ENCODE assay signal across 10 mouse cellular contexts in the genomic region with DNA sequence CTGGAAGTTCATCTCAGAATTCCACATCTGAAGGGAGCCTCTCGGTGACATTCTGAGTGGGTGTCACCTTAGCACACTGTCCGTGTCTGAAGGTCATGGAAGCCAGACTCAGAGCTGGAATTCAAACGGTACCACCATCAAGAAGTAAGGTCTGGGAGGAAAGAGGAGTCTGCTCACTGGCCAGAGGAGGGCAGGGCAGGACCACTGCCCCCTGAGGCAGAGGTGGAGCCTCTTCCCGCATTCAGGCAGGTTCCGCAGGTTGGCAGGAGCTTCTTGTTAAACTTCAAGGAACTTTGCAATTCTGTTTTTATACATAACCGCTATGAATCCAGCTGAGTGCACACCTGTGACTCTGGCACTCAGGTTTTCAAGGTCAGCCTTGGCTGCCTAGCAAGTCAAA.
DNase-seq lines count a peak whose midpoint lies in the region; ATAC-seq and TF ChIP-seq lines count a peak whose summit lies in the region.
"Had no signal": no experiment of that assay in that cellular context is flagged by ENCODE, and none has a peak within 500 bp of the region (broad histone marks: within the 10 kb centered on the region; RNA-seq: fewer than 3 reads in every experiment).

No protein-coding gene starts in this region.

- no peaks in the 10 kb centered on the region for H3K36me3 ChIP-seq in heart, embryonic 16.5 days (ENCODE audit: control insufficient read depth, insufficient read depth)
- H3K36me3 ChIP-seq in ES-Bruce4 (ENCODE audit: control insufficient read depth, insufficient read depth, low read length, poor library complexity, severe bottlenecking) = no peaks in the 10 kb centered on the region
- no peaks in the 10 kb centered on the region for H3K36me3 ChIP-seq in limb, embryonic 10.5 days
- H3K36me3 ChIP-seq: embryonic facial prominence, embryonic 15.5 days had no signal

- H3K27ac ChIP-seq in heart, embryonic 16.5 days (ENCODE audit: low read length) = peak overlapping the region; percentile 24
- H3K27ac ChIP-seq in ES-Bruce4 (ENCODE audit: insufficient read depth, low read length) = no peak overlapping the region
- no peak overlapping the region for H3K27ac ChIP-seq in limb, embryonic 10.5 days
- H3K27ac ChIP-seq: embryonic facial prominence, embryonic 15.5 days had no signal

- no peak for TF ChIP-seq EP300 in ES-Bruce4 (IDR thresholded peaks at IDR 0.05; ENCODE audit: insufficient read depth, low read depth, low read length)

- TF ChIP-seq CTCF in ES-Bruce4 (IDR thresholded peaks at IDR 0.05; ENCODE audit: low read depth, low read length) = peak; percentile 64

- no peak overlapping the region for H3K4me3 ChIP-seq in heart, embryonic 16.5 days (ENCODE audit: low read length)
- H3K4me3 ChIP-seq in ES-Bruce4 (ENCODE audit: low read depth, low read length) = no peak overlapping the region
- H3K4me3 ChIP-seq in limb, embryonic 10.5 days = no peak overlapping the region
- H3K4me3 ChIP-seq: embryonic facial prominence, embryonic 15.5 days had no signal

- no peak overlapping the region for H3K4me2 ChIP-seq in heart, embryonic 16.5 days (ENCODE audit: low read depth, low read length)
- H3K4me2 ChIP-seq: embryonic facial prominence, embryonic 15.5 days had no signal

- peak overlapping the region; percentile 34; the same call in 1 of the 2 replicates for H3K9ac ChIP-seq in heart, embryonic 16.5 days (ENCODE audit: low read length)
- no peak overlapping the region for H3K9ac ChIP-seq in ES-Bruce4 (ENCODE audit: low read depth, poor library complexity, severe bottlenecking)
- H3K9ac ChIP-seq: embryonic facial prominence, embryonic 15.5 days had no signal

- TF ChIP-seq POLR2A in ES-Bruce4 (IDR thresholded peaks at IDR 0.05; ENCODE audit: insufficient read depth, low read length) = no peak

- H3K9me3 ChIP-seq in heart, embryonic 16.5 days (replicated peaks; ENCODE audit: control insufficient read depth, low read length) = no peaks in the 10 kb centered on the region
- H3K9me3 ChIP-seq in ES-Bruce4 (replicated peaks; ENCODE audit: control insufficient read depth, insufficient read depth, low read length, poor library complexity, severe bottlenecking) = no peaks in the 10 kb centered on the region
- no peaks in the 10 kb centered on the region for H3K9me3 ChIP-seq in limb, embryonic 10.5 days (replicated peaks)
- H3K9me3 ChIP-seq: embryonic facial prominence, embryonic 15.5 days had no signal

- DNase-seq in heart, adult 8-10 months (ENCODE audit: low spot score) = no peak
- DNase-seq in embryo, embryonic 11 days = peak; percentile 58
- peak; percentile 45 for DNase-seq in limb, embryonic 10.5 days (ENCODE audit: low spot score)
- DNase-seq in layer of hippocampus, adult 18-20 months (ENCODE audit: low spot score in 2 of 2) = no peak
- DNase-seq in B cell, adult 2 months = no peak
- DNase-seq: layer of hippocampus, adult 9-11 months had no signal

- WGBS in heart, embryonic 16.5 days = 32% methylated on average over 6 of the region's 6 CpGs
- 27% methylated on average over 6 of the region's 6 CpGs for WGBS in limb, embryonic 10.5 days

- no peaks in the 10 kb centered on the region; the same call in 1 of the 2 replicates for H3K27me3 ChIP-seq in heart, embryonic 16.5 days (ENCODE audit: control insufficient read depth, insufficient read depth, low read length)
- H3K27me3 ChIP-seq in ES-Bruce4 (ENCODE audit: control insufficient read depth, insufficient read depth, low read length, poor library complexity, severe bottlenecking) = no peaks in the 10 kb centered on the region
- no peaks in the 10 kb centered on the region; the same call in 1 of the 2 replicates for H3K27me3 ChIP-seq in limb, embryonic 10.5 days (ENCODE audit: low read depth, poor library complexity, severe bottlenecking)
- H3K27me3 ChIP-seq: embryonic facial prominence, embryonic 15.5 days had no signal

- ATAC-seq in heart, embryonic 16.5 days (replicated peaks; ENCODE audit: extremely low read depth, insufficient read depth, low FRiP score) = 0 out of 2 replicates have a peak, but pooled peaks have one; percentile 33
- ATAC-seq in monocyte, adult 5-6 weeks (replicated peaks; ENCODE audit: insufficient number of reproducible peaks, low FRiP score, low TSS enrichment, poor library complexity, severe bottlenecking) = no peak

- H3K4me1 ChIP-seq in heart, embryonic 16.5 days (ENCODE audit: control insufficient read depth, insufficient read depth, low read length) = peaks cover 34% of the 10 kb centered on the region
- H3K4me1 ChIP-seq in ES-Bruce4 (ENCODE audit: control insufficient read depth, insufficient read depth, low read length) = no peaks in the 10 kb centered on the region
- H3K4me1 ChIP-seq in limb, embryonic 10.5 days = peaks cover 35% of the 10 kb centered on the region

Comparison
In these comparisons a context has a peak if more than half of its experiments do, and no peak if none do; other contexts are left out.
1. DNase-seq: peak in embryo, embryonic 11 days (single experiment) and limb, embryonic 10.5 days (single experiment); none in heart, adult 8-10 months (single experiment), layer of hippocampus, adult 18-20 months (0 of 2) and B cell, adult 2 months (0 of 2).